Mouse (Mus musculus) cerebellum, adult 11 months (tissue): ENCODE data around the gene Slc38a3.

Source experiments
- DNase-seq: peaks from one replicate; pipeline ENCODE4 v3.0.0; 2022

The Slc38a3 gene

GRCm38 (mm10) chr9:107669480-107669945 lies at the start of gene Slc38a3:
TSS of gene Slc38a3 (minus strand) at chr9:107669530.
- no peak for DNase-seq

- DNase-seq: no peak
Measured at GRCm38 (mm10) chr9:107716951-107717350, 47.6 kb upstream of the Slc38a3 start.

GRCm38 (mm10) chr9:107715632-107716031 lies 46.3 kb upstream of the Slc38a3 start:
- DNase-seq: no peak

GRCm38 (mm10) chr9:107714221-107714952 lies 45.1 kb upstream of the Slc38a3 start:
- peak; percentile 64 for DNase-seq

- peak; percentile 80 for DNase-seq
Measured at GRCm38 (mm10) chr9:107709697-107710483, 40.6 kb upstream of the Slc38a3 start, which contains the start of gene Sema3f. TSS of gene Sema3f (minus strand) at chr9:107710475.

- DNase-seq: no peak
Measured at GRCm38 (mm10) chr9:107709096-107709696, 39.9 kb upstream of the Slc38a3 start.

- DNase-seq: no peak
Measured at GRCm38 (mm10) chr9:107708439-107709095, 39.2 kb upstream of the Slc38a3 start.

- DNase-seq: no peak
Measured at GRCm38 (mm10) chr9:107707701-107708438, 38.5 kb upstream of the Slc38a3 start.

- DNase-seq: no peak
Measured at GRCm38 (mm10) chr9:107706781-107707211, 37.5 kb upstream of the Slc38a3 start.

- no peak for DNase-seq
Measured at GRCm38 (mm10) chr9:107703337-107704122, 34.2 kb upstream of the Slc38a3 start.

GRCm38 (mm10) chr9:107702606-107703185 lies 33.4 kb upstream of the Slc38a3 start:
- DNase-seq: no peak

GRCm38 (mm10) chr9:107701594-107701993 lies 32.3 kb upstream of the Slc38a3 start:
- DNase-seq: peak; percentile 84

GRCm38 (mm10) chr9:107700114-107700571 lies 30.8 kb upstream of the Slc38a3 start:
- no peak for DNase-seq

GRCm38 (mm10) chr9:107699376-107699980 lies 30.1 kb upstream of the Slc38a3 start:
- DNase-seq: no peak

GRCm38 (mm10) chr9:107698611-107699190 lies 29.4 kb upstream of the Slc38a3 start:
- DNase-seq: no peak

- DNase-seq: no peak
Measured at GRCm38 (mm10) chr9:107697811-107698521, 28.6 kb upstream of the Slc38a3 start.

- DNase-seq: no peak
Measured at GRCm38 (mm10) chr9:107696845-107697610, 27.7 kb upstream of the Slc38a3 start.

GRCm38 (mm10) chr9:107696106-107696479 lies 26.8 kb upstream of the Slc38a3 start:
- DNase-seq: no peak
